Mouse (Mus musculus) cerebellum, adult 11 months (tissue): Measurements from ENCODE around the gene Pet100.

ENCODE experiments used
- DNase-seq: peaks from one replicate; pipeline ENCODE4 v3.0.0; 2022

The Pet100 gene

DNA sequence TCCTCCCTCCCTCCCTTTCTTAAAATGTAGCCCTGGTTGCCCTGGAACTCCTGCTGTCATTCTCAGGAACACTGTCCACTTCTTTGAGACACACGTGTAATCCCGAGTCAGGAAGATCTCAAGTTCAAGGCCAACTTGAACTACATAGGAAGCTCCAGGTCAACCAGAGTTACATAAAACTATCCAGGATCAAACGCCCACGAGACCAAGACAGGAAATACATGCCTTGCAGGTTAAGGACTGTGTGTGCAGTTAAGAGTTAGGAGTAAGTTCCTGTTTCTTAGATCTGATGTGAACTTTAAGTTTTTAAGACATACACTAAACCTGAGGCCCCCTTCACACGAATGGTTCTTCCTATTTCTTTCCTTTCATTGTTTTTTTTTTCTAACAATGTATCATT, 5.6 kb downstream of the Pet100 start:
- DNase-seq = no peak

GRCm38 (mm10) chr8:3628014-3628413, 6.7 kb downstream of the Pet100 start:
- no peak for DNase-seq

DNA sequence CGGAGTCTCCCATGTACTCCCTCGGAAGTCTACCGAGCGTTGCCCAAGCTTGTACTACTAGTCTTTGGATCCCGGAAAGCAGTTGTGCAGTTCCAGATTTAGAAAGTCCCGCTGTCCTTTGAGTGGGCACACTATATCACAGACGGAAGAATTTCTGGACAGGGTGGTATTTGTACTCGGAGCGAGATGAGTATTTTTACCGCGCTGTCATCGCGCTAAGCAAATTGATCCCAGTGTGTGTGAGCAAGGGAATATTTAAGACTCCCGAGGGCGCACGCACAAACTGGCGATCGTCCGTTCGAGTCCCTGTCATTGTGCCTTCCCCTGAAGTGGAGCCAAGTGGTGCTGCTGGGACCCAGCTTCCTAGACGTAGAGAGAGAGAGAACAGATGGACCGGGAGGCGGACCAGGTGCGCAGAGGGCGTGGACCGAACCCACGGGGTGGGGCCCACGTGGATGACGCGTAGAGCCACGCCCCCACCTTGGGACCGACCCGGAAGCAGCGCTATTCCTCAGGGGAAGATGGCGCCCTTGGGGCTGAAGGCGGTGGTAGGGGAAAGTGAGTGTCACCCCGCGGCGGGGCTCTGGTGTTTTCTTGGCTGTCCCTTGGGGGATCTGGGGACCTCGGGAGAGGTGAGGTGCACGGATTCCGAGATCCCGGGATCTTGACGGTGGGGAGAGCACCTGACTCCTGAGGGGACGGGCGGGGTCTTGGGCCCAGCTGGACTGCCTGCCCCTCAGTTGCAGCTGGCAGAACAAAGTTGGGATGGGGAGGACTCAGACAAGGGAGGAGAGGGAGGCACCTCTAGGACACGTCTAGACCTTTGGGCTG, 9.5 kb downstream of the Pet100 start, which contains the start of gene Stxbp2:
Gene Stxbp2, plus strand, starts transcription at position 309 of the 831 bp plus-strand sequence.
- peak; percentile 80 for DNase-seq

DNA sequence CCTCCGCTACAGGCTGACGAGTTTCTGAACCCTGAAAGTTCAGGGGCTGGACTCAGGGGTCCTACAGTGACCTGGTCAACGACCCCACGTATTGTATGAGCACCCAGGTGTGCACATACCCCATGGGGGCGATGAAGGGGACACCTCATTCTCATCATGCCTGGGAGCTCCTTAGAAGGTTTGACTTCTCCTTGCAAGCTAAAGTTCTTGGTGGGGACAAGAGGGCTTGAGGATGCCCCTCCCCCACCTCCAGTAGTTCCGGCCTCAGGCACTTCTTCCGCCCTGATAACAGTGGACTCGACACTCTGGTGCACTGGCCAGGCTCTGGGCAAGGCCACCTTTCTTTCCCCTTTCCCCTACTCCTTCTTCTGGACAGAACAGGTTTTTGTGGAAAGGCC, 10.1 kb downstream of the Pet100 start:
- no peak for DNase-seq

DNA sequence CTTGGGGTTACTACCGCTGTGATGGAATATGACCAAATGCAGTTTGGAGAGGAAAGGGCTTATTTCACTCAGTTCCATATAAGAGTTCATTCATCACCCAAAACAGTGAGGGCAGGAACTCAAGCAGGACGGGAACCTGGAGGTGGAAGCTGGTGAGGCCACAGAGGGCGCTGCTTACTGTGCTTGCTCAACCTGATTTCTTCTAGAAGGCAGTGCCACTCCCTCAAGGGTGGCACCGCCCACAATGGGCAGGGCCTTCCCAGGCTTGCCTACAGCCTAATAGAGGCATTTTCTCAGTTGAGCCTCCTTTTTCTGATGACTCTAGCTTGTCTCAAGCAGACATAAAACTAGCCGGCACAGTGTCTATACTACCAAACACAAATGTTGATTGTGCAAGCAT, 24.5 kb downstream of the Pet100 start:
- no peak for DNase-seq

- no peak for DNase-seq
Measured at GRCm38 (mm10) chr8:3646824-3647531, 25.6 kb downstream of the Pet100 start.

- no peak for DNase-seq
Measured at GRCm38 (mm10) chr8:3647561-3647960, 26.2 kb downstream of the Pet100 start.

- no peak for DNase-seq
Measured at GRCm38 (mm10) chr8:3648268-3648667, 26.9 kb downstream of the Pet100 start.

DNA sequence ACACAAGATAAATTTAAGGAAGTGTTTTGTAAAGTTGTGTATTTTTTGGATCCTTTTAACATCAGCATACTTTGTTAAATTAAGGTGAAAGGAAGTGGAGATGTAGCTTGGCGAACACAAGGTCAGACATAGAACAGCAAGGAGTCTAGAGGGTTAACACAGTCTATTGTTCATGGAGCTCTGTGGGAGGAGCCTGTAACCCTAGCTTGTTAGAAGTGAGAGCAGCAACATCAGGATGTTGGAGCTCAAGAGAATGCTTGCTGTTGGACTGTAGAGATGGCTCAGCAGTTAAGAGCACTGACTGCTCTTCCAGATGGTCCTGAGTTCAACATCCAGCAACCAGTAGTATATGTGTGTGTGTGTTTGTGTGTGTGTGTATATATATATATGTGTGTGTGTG, 27.6 kb downstream of the Pet100 start:
- DNase-seq = no peak

DNA sequence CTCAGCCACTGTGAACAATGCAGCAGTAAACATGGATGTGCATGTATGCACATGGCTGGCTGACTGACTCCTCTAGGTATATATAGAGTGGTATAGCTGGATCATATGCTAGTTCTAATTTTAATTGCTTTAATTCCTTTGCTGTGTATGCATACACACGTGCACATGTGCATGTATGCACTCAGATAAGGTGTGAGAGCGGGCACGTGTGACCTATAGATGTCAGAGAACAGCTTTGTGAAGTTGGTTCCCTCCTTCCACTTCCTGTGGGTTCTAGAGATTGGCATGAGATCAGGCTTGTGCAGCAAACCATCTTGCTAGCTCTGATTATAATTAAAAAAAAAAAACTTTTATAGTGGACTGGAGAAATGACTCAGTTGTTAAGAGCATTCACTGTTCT, 31.5 kb downstream of the Pet100 start:
- no peak for DNase-seq

DNA sequence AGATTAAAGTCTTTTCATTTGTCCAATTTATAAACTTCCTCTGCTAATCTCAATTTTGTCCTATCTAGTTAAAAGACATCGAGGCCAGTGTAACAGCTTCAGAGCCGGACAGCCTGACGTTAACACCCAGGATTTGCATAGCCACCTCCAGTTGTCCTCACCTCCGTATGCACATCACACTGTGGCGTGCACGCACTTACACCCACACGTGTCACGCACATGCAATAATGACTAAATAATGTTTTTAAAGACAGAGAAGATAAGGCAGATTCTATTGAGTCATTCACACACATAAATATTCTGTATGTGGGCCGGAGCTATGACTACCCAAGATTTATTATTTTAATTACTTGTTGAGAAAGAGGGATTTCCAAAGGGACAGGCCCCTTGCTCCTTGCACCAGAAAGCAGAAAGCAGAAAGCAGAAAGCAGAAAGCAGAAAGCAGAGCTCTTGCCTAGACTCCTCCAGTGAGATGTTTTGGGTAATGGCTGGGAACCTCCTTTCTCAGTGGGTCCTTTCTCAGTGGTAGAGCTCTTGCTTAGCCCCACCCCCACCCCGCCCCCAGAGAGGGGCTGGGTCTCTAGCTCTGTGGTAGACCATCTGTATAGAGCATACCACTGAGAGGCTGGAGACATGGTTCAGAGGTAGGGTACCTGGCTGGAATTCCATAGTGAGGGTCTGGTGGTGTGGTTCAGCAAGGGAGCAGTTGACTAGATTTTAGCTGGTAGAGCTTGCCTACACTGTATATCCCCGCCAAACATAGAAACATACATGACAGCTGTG, 33.6 kb downstream of the Pet100 start:
- DNase-seq = no peak

DNA sequence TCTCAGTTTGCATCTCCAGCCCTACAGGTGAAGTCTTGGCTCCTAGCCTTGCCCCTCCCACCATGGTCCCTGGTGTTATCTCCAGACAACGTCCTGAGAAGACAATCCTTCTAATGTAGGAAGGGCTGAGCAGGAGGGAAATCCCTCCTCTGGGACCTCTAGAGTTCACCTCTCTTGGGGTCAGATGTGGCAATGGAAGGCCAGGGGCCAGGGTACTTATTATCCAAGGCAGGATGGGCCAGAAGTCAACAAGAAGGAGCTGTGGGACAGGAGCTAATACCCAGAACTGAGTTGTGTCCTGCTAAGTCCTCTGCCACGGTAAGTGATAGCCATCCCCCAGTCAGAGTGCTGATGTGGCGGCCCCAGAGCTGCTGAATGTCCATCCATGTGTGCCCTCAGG, 34.2 kb downstream of the Pet100 start, which contains the start of gene Retn:
Gene Retn, plus strand, starts transcription at position 245 of the 400 bp plus-strand sequence.
- no peak for DNase-seq

DNA sequence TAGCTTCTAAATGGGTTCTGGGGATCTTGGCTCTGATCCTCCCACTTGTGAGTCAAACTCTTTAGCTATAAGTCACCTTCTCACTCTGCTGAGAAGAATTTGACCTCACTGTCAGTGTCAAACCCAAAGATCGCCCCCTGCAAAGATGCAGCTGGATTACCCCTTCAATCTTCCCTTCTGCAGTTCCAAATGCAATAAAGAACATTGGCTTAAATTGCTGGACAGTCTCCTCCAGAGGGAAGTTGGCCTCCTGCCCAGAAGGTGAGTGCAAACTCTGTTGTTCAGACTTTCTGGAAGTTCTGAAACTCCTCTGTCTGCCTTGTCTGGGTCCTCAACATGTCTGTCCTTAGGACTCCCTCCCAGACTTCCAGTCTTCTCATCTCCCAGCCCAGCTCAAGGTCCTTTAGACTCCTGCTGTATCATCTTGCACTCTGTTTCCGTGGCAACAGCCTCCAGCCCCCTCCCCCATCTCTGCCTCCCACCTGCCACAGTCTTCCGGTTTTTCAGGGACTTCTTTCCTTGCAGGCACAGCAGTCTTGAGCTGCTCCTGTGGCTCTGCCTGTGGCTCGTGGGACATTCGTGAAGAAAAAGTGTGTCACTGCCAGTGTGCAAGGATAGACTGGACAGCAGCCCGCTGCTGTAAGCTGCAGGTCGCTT, 35.5 kb downstream of the Pet100 start:
- DNase-seq = no peak

DNA sequence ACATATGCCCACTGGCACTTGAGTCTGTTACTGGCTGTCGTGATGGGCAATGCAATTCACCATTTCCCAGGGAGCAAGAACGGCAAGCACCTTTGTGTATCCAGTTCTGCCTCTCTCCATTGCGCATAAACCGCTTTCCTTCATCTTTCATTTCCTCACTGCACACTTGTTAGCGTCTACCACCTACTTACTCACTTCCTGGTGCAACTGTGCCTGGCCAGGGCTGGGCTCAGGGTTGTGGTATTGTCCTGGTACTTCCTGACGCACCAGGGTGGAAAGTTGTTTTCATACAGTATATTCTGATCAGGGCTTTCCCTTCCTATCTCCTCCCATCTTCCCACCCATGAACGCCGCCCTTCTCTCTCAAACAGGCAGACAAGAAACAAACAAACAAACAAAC, 39.5 kb downstream of the Pet100 start:
- DNase-seq = no peak

DNA sequence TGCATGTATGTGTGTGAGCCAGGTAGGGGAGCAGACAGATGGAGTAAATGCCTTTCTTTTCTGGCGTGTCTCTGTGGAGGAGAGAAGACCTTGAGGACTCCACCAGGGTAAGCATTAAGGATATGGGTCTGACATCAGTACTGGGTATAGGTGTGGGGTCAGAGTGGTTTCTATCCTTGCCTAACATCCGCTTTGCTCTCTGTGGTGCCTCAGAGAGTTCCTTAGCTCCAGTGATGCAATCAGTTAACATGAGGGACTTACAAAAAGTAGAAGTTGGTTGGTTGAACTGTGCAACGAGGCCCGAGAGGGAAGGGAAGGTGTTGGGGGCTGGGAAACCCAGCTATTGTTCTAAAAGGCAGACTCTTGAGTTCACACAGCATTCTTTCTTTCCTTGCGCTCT, 43.1 kb downstream of the Pet100 start:
- DNase-seq = no peak

DNA sequence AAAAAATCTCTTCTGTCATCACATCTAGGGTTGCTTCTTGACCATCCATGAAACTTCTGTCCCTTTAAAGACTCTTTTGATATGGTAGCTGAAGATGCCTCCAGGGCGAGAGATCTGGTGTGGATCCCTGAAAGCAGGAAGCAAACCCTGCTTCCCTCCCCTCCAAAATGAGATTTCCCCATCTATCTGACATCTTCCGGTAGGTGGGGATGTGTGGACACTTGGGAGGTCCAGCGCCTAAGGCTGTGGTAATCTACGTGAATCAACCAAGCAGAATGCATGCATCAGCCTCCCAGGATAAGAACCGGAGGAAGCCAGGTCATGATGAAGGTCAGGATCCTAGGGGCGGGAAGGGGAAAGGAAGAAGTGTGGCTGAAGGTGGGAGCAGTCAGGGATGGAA, 44.2 kb downstream of the Pet100 start, which contains the start of gene Mcemp1:
Gene Mcemp1, plus strand, starts transcription at position 248 of the 400 bp plus-strand sequence.
- no peak for DNase-seq

DNA sequence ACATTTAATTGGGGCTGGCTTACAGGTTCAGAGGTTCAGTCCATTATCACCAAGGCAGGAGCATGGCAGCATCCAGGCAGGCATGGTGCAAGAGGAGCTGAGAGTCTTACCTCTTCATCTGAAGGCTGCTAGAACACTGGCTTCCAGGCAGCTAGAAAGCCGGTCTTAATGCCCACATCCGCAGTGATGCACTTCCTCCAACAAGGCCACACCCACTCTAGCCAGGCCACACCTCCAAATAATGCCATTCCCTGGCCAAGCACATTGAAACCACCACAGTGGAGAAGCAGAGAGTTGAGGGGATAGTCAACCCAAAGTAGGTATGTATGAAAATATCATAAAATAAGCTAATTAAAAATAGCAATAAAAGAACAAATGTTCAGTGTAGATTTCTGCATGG, 49.0 kb downstream of the Pet100 start:
- DNase-seq = no peak

- peak; percentile 91 for DNase-seq
Measured at GRCm38 (mm10) chr8:3671980-3672491, 50.7 kb downstream of the Pet100 start, which contains the start of gene Fcor. Gene Fcor, minus strand, starts transcription at chr8:3672362.

GRCm38 (mm10) chr8:3674671-3675070, 53.3 kb downstream of the Pet100 start:
- DNase-seq = no peak
